Mouse (Mus musculus) midbrain, embryonic 11.5 days (tissue): ENCODE measurements around the gene Gja10. TPM values are rescaled to one million over a fixed set of nuclear protein-coding genes. Genes with fewer than 3 reads are reported as not detected.

Source experiments
- polyA plus RNA-seq: library from polyadenylated mRNA; unstranded; fragments of >200 nt; fragmentation: Nextera tagmentation; extraction: Ambion mirVana; gene quantifications from 2 replicates; pipeline ENCODE4 v1.2.1, GENCODE M21; 2014

The Gja10 gene
- polyA plus RNA-seq, 1 experiment from 2014 or later = 0.11 TPM

Other genes with a start within 250 kb of the Gja10 start
- gene Casp8ap2, start 12.7 kb upstream of the Gja10 start, polyA plus RNA-seq = 68.7 and 80.1 TPM in 2 replicates
- 16.8 and 17.1 TPM in 2 replicates for gene Mdn1, start 54.4 kb upstream of the Gja10 start, polyA plus RNA-seq
- gene Lyrm2, start 197.5 kb upstream of the Gja10 start, polyA plus RNA-seq = 169 and 175 TPM in 2 replicates